Mouse (Mus musculus): ENCODE results near the gene Fcho1. TPM values are rescaled to one million over a fixed set of nuclear protein-coding genes. Genes with fewer than 3 reads are reported as not detected.
"Not testable (repeated sequence)": the region's sequence is repeated elsewhere in the genome, so short reads cannot be mapped to it uniquely, and the experiment has no call there.

Gene Fcho1
- polyA plus RNA-seq, 1 experiment from 2014 or later: 5.6 TPM

- POLR2A ChIA-PET: no interaction called here
- ATAC-seq: no peak
- no peak for DNase-seq (ENCODE audit: low read depth, low spot score)
- no peak for TF ChIP-seq CTCF (IDR thresholded peaks at IDR 0.05)
- H3K27me3 ChIP-seq: no peaks in the 10 kb centered on the region
- CTCF ChIA-PET: no interaction called here
- in situ Hi-C loops (cut with MboI; ENCODE audit: low pct_unique_long_range_greater_than_20kb): no loop called here
Measured at GRCm38 (mm10) chr8:71741687-71742114, 16.2 kb upstream of the Fcho1 start.

- POLR2A ChIA-PET: no interaction called here
- in situ Hi-C loops (cut with MboI; ENCODE audit: low pct_unique_long_range_greater_than_20kb): no loop called here
- CTCF ChIA-PET: no interaction called here
- no peaks in the 10 kb centered on the region for H3K27me3 ChIP-seq
- DNase-seq (ENCODE audit: low read depth, low spot score): no peak
- TF ChIP-seq CTCF (IDR thresholded peaks at IDR 0.05): no peak
- ATAC-seq: no peak
Measured at GRCm38 (mm10) chr8:71741226-71741625, 15.7 kb upstream of the Fcho1 start.

- not testable (repeated sequence) for DNase-seq (ENCODE audit: low read depth, low spot score)
Measured at GRCm38 (mm10) chr8:71738316-71738715, 12.8 kb upstream of the Fcho1 start.

GRCm38 (mm10) chr8:71731652-71732230 is 6.2 kb upstream of the Fcho1 start:
- TF ChIP-seq CTCF (IDR thresholded peaks at IDR 0.05): no peak
- no peaks in the 10 kb centered on the region for H3K27me3 ChIP-seq
- ATAC-seq (peak; percentile 50), DNase-seq (ENCODE audit: low read depth, low spot score) (no peak)
- ChIA-PET POLR2A (no interaction called here), CTCF (interaction anchor here (1.1 to 1.8 kb wide), 4 partner anchors 14 to 23 kb away, joined by 3 to 9 read pairs (median 4); no protein-coding TSS in a partner anchor)
- in situ Hi-C loops (cut with MboI; ENCODE audit: low pct_unique_long_range_greater_than_20kb): no loop called here

More at GRCm38 (mm10) chr8:71738316-71738715, 12.8 kb upstream of the Fcho1 start:
- in situ Hi-C loops (cut with MboI; ENCODE audit: low pct_unique_long_range_greater_than_20kb); CTCF ChIA-PET; ATAC-seq; H3K27me3 ChIP-seq: not testable (repeated sequence)
- POLR2A ChIA-PET: interaction anchor here (0.6 kb wide), 1 partner anchor 45 kb away, joined by 3 read pairs; no protein-coding TSS in a partner anchor

- no peak for TF ChIP-seq CTCF (IDR thresholded peaks at IDR 0.05)
- H3K27me3 ChIP-seq: no peaks in the 10 kb centered on the region
- ChIA-PET POLR2A (no interaction called here), CTCF (interaction anchor here (1.9 kb wide), 1 partner anchor 20 kb away, joined by 5 read pairs; no protein-coding TSS in a partner anchor)
- ATAC-seq (no peak), DNase-seq (ENCODE audit: low read depth, low spot score) (no peak)
- in situ Hi-C loops (cut with MboI; ENCODE audit: low pct_unique_long_range_greater_than_20kb): no loop called here
Measured at GRCm38 (mm10) chr8:71728826-71729620, 3.5 kb upstream of the Fcho1 start.

- no peak for TF ChIP-seq CTCF (IDR thresholded peaks at IDR 0.05)
- CTCF ChIA-PET: interaction anchor here (1.9 kb wide), 1 partner anchor 19 kb away, joined by 5 read pairs; no protein-coding TSS in a partner anchor
- POLR2A ChIA-PET: no interaction called here
- no peak for ATAC-seq
- in situ Hi-C loops (cut with MboI; ENCODE audit: low pct_unique_long_range_greater_than_20kb): no loop called here
- DNase-seq (ENCODE audit: low read depth, low spot score): no peak
- H3K27me3 ChIP-seq: no peaks in the 10 kb centered on the region
Measured at GRCm38 (mm10) chr8:71728240-71728785, 2.8 kb upstream of the Fcho1 start.

GRCm38 (mm10) chr8:71724389-71724788 is 1.1 kb downstream of the Fcho1 start:
- ChIA-PET CTCF (no interaction called here), POLR2A (no interaction called here)
- in situ Hi-C loops (cut with MboI; ENCODE audit: low pct_unique_long_range_greater_than_20kb): no loop called here
- DNase-seq (ENCODE audit: low read depth, low spot score): no peak
- no peak for TF ChIP-seq CTCF (IDR thresholded peaks at IDR 0.05)
- no peaks in the 10 kb centered on the region for H3K27me3 ChIP-seq
- ATAC-seq: no peak

GRCm38 (mm10) chr8:71723047-71723551 is 2.4 kb downstream of the Fcho1 start:
- no peaks in the 10 kb centered on the region for H3K27me3 ChIP-seq
- in situ Hi-C loops (cut with MboI; ENCODE audit: low pct_unique_long_range_greater_than_20kb): no loop called here
- no peak for TF ChIP-seq CTCF (IDR thresholded peaks at IDR 0.05)
- ChIA-PET CTCF (no interaction called here), POLR2A (no interaction called here)
- ATAC-seq (no peak), DNase-seq (ENCODE audit: low read depth, low spot score) (no peak)

GRCm38 (mm10) chr8:71719928-71720457 is 5.5 kb downstream of the Fcho1 start:
- in situ Hi-C loops (cut with MboI; ENCODE audit: low pct_unique_long_range_greater_than_20kb): no loop called here
- CTCF ChIA-PET: interaction anchor here (0.8 to 1.3 kb wide), 3 partner anchors 10 to 260 kb away, joined by 3 read pairs; no protein-coding TSS in a partner anchor
- POLR2A ChIA-PET: no interaction called here
- no peak for DNase-seq (ENCODE audit: low read depth, low spot score)
- no peak for TF ChIP-seq CTCF (IDR thresholded peaks at IDR 0.05)
- H3K27me3 ChIP-seq: no peaks in the 10 kb centered on the region
- ATAC-seq: no peak

GRCm38 (mm10) chr8:71719218-71719617 is 6.3 kb downstream of the Fcho1 start:
- ATAC-seq (no peak), DNase-seq (ENCODE audit: low read depth, low spot score) (no peak)
- no peak for TF ChIP-seq CTCF (IDR thresholded peaks at IDR 0.05)
- ChIA-PET POLR2A (no interaction called here), CTCF (no interaction called here)
- in situ Hi-C loops (cut with MboI; ENCODE audit: low pct_unique_long_range_greater_than_20kb): no loop called here
- H3K27me3 ChIP-seq: no peaks in the 10 kb centered on the region
